Mouse (Mus musculus) bone marrow, adult 2 months (tissue): ENCODE measurements around the gene 2310034G01Rik. TPM values are rescaled to one million over a fixed set of nuclear protein-coding genes. Genes with fewer than 3 reads are reported as not detected.

ENCODE experiments used
- H3K27ac ChIP-seq: fragments of 200-500 bp; 2 replicates; pipeline ENCODE4 v1.5.1; 2012; ENCODE audit warnings: low read depth, mild to moderate bottlenecking, control low read depth, inconsistent platforms, low read length; ENCODE audit not compliant: control insufficient read depth, poor library complexity, insufficient read depth
- H3K4me1 ChIP-seq: fragments of 200-500 bp; 2 replicates; pipeline ENCODE4 v1.6.1; 2011; ENCODE audit warnings: low read length; ENCODE audit not compliant: control insufficient read depth, insufficient read depth
- H3K4me3 ChIP-seq: fragments of 200-500 bp; replicated peaks from 2 replicates; pipeline ENCODE3; 2011; ENCODE audit warnings: mild to moderate bottlenecking, low read depth, low read length, control low read depth; ENCODE audit not compliant: control insufficient read depth
- CTCF ChIP-seq: fragments of 200-500 bp; IDR thresholded peaks from 2 replicates; pipeline ENCODE4 v1.5.1; 2011; ENCODE audit warnings: low read length, control low read depth; ENCODE audit not compliant: control insufficient read depth, insufficient read depth
- POLR2A ChIP-seq: fragments of 200-500 bp; IDR thresholded peaks from 2 replicates; pipeline ENCODE4 v1.6.1; 2011; ENCODE audit warnings: low read depth, mild to moderate bottlenecking, control low read depth, low read length, borderline replicate concordance; ENCODE audit not compliant: control insufficient read depth
- WGBS: fragments of 180-500 bp; shearing (Covaris S2); methylation state at CpG from one replicate; pipeline ENCODE4 v1.1.7; 2018; 5-methylcytosine and 5-hydroxymethylcytosine counted together
- polyA plus RNA-seq: library from polyadenylated mRNA; stranded (reverse); fragments of >200 nt; gene quantifications from 2 replicates; pipeline ENCODE4 v1.2.4, GENCODE M21; 2011; ENCODE audit warnings: low replicate concordance; ENCODE audit not compliant: missing spikeins, insufficient read depth, insufficient read length

Gene 2310034G01Rik
- polyA plus RNA-seq, 1 experiment, result 1.1 TPM

DNA sequence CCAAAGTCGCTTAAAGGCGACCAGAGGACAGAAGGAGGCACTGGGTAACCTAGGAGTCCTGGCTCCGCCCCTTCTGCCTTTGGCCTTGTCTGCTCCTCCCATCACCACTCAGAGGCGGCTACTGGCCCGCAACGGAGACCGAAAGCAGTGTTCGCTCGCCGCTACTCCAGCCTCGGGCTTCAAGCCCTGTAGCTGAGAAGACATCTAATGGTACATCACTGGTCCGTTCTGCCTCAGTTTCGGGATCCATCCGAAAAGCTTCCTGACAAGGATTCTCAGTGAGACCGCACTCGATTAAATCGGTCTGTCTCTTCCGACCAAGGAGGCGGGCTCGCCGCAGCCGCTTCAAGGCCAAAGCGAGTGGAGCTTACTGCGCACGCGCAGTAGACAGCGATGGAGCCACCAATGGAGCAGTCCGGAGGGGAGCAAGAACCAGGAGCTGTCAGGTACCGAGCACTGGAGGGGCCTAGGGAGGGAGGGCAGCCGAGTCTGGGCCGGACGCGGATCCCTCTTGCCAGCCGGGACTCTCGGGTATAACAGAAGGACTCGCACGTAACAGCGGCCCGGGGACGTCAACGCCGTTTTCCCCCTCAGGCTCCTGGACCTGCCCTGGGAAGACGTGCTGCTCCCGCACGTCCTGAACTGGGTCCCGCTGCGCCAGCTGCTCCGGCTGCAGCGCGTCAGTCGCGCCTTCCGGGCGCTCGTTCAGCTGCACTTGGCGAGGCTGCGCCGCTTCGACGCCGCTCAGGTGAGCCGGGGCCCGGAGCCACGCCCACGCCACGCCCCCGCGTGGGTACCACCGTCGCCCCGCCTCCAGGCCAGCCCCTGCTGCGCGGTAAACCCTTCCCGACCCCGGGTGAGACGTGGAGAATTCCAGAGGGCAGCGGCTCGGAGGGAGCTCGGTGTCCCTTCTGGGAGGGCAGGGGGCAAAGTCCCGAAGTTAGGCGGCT, 21.7 kb downstream of the 2310034G01Rik start, which contains the start of gene Fbxl15:
Gene Fbxl15 (plus strand): TSS at position 104 of the 950 bp plus-strand sequence.
- Histone ChIP-seq H3K4me1 (peaks cover 4% of the 10 kb centered on the region; the same call in 1 of the 2 replicates), H3K27ac (peak within 1 kb of the TSS; percentile 94), H3K4me3 (peak within 1 kb of the TSS; percentile 99)
- WGBS, result under 1% methylated on average over 81 of the region's 81 CpGs
- TF ChIP-seq POLR2A, result peak; percentile 54; the same call in 1 of the 2 replicates
- TF ChIP-seq CTCF, result peak; percentile 9; the same call in 1 of the 2 replicates

DNA sequence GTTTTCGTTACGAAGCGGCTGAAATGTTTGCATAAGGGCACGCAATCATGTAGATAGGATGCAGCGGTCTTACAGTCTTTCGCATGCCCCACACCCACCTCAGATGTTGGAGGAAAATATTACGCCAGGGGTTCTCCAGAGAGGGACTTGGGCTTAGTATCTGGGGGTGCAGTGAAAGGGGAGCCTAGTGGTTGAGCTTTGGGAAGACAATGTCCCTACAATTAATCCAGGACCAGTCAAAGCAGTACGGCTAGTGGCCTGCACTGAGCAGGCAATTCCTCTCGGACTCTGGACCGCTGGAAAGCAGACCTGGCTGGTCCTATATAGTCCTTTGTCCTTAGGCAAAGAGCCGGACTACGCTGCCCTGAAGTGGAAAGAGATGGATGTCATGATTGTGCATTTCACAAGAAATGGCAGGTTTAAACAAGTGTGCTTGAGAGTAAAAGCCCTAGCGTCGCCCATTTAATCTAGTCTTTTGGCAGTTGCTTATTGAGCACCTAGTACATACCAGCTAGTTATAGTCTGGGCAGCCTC, 22.5 kb downstream of the 2310034G01Rik start:
- Histone ChIP-seq H3K4me3 (peak overlapping the region; percentile 99), H3K27ac (peak overlapping the region; percentile 94; the same call in 1 of the 2 replicates), H3K4me1 (peaks cover 4% of the 10 kb centered on the region; the same call in 1 of the 2 replicates)
- WGBS, result 28% methylated on average over 14 of the region's 14 CpGs
- TF ChIP-seq POLR2A, result no peak

DNA sequence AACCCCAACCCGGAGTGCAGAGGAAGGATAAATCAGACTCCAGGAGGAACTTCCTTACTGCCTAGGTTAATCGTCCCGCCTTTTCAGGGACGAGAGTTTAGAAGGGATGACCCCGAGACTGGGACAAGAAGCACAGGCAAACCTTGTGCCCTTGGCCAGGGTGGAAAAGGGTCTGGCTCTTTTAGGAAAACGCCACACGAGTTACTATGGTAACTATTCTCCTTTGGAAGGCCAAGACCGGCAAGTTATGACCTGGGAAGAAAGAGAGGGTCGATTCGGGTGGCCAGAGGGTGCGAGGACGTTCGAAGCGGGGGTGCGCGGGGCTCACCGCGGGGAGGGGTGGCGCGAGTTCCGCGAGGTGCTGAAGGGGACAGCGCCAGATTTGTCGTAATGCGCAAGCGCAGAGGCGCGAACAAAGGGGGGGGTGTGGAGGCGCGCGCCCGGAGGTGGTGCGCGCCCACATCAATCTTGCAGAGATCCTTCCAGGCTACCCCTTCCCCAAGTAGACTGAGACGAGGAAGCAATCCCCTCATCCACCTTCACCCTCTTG, 23.3 kb downstream of the 2310034G01Rik start, which contains the start of gene Psd:
Gene Psd (minus strand): TSS at position 401 of the 550 bp plus-strand sequence.
- Histone ChIP-seq H3K27ac (peak within 1 kb of the TSS; percentile 94), H3K4me3 (peak within 1 kb of the TSS; percentile 99)
- TF ChIP-seq POLR2A (no peak), CTCF (no peak)

DNA sequence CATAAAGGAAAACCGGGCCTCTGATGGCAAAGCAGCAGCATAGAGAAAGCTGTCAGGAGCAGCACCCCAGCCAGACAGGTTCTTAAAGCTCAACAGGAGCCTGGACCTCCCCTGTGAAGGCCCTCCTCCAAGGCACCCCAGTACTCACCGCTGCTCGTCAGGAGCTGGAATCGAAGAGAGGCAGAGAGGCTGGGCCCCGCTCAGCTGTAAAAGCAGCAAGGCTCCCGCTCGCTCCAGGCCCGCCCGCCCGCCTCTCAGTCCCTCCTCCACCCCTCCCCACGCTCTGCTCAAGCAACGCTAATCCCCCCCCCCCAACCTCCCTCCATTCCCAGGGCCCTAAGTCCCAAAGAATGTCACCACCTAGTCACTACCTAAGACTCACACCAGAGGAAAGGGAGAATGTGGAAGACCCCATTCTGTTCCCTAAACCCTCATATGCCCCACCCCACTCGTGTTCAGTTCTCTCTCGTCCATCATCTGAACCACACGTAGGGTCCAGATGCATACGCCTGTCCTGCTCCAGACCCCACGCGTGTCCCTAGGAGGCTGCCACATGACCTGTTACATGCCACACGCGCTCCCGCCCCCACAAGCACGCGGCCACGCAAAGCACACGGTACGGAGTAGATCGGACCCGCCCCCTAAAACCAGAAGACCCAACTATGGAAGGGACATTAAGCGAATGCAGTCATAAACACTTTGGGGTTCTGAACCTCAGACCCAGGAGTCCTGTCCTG, 23.9 kb downstream of the 2310034G01Rik start:
- Histone ChIP-seq H3K27ac (no peak overlapping the region), H3K4me3 (no peak overlapping the region), H3K4me1 (peaks cover 4% of the 10 kb centered on the region; the same call in 1 of the 2 replicates)
- WGBS, result 18% methylated on average over 29 of the region's 29 CpGs
- TF ChIP-seq CTCF (no peak), POLR2A (no peak)

More for the DNA sequence above, 23.3 kb downstream of the 2310034G01Rik start, which contains the start of gene Psd:
- WGBS, result under 1% methylated on average over 35 of the region's 35 CpGs
- peaks cover 4% of the 10 kb centered on the region; the same call in 1 of the 2 replicates for H3K4me1 ChIP-seq

DNA sequence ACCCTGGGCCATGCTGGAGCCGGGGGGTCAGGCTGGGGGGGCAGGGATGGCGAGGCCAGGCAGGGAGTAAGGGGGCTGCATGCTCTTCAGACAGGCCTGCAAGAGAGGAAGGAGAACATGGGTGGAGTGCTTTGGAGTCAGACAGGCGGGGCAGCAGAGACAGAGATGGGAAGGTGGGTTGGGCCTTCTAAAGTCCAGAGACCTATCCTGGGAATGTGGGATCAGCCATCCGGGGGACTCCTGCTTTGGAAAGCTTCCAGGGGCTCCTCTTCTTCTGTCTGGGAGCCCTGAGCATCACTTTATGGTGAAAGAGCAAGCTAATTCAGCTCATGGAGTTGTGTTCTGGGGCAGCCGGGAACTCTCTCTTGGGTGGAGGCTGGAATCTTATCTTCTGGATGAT, 25.2 kb downstream of the 2310034G01Rik start:
- Histone ChIP-seq H3K4me1 (peaks cover 4% of the 10 kb centered on the region; the same call in 1 of the 2 replicates), H3K4me3 (no peak overlapping the region), H3K27ac (no peak overlapping the region)
- 72% methylated on average over 5 of the region's 5 CpGs for WGBS
- TF ChIP-seq CTCF (no peak), POLR2A (no peak)

DNA sequence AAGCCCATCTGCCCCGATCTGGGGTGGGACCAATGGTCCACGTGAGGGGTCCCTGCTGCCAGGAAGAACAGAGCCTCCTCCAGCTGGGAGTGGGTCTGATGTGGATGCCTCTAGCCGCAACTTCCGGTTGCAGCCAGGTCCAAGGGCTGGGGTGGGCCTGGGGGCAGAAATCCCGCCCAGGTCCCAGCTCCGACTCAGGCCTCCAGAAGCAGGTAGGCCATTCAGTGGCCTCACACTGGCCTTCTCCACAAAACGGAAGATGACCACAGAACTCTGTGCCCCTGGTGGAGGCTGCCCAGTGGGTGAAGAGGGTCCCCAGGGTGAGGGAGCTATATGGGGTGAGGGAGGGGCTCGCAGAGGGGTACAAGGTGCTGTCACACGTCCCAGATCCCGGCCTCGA, 25.7 kb downstream of the 2310034G01Rik start:
- TF ChIP-seq POLR2A (no peak), CTCF (no peak)
- Histone ChIP-seq H3K4me3 (no peak overlapping the region), H3K27ac (no peak overlapping the region), H3K4me1 (peaks cover 3% of the 10 kb centered on the region; the same call in 1 of the 2 replicates)
- 76% methylated on average over 11 of the region's 11 CpGs for WGBS

DNA sequence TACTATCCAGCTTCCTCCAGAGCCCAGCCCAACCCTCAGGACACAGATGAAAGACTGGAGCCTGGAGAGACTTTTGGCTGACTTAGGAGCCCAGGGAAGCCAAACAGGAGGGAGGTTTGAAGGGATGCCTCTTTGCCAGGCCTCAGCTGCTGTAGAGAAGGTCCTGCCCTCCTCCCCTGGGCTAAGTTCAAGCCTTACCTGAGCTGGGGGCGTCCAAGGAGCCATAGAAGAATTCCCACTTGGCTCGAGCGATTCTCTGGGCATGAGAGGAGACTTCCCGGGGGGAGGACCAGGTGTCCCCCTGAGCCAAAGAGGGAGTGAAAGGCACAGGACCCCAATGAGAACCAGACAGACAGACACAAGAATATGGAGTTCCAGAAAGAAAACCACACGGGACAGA, 26.4 kb downstream of the 2310034G01Rik start:
- 71% methylated on average over 5 of the region's 5 CpGs for WGBS
- peaks cover 2% of the 10 kb centered on the region; the same call in 1 of the 2 replicates for H3K4me1 ChIP-seq
- H3K4me3 ChIP-seq, result no peak overlapping the region
- TF ChIP-seq POLR2A, result no peak
- TF ChIP-seq CTCF, result no peak
- no peak overlapping the region for H3K27ac ChIP-seq
